Mouse (Mus musculus): ENCODE data around the gene Theg. TPM values are rescaled to one million over a fixed set of nuclear protein-coding genes. Genes with fewer than 3 reads are reported as not detected.

Theg gene
- total RNA-seq, 2 experiments from 2014 or later: 0.55 TPM; not detected in 1

DNA sequence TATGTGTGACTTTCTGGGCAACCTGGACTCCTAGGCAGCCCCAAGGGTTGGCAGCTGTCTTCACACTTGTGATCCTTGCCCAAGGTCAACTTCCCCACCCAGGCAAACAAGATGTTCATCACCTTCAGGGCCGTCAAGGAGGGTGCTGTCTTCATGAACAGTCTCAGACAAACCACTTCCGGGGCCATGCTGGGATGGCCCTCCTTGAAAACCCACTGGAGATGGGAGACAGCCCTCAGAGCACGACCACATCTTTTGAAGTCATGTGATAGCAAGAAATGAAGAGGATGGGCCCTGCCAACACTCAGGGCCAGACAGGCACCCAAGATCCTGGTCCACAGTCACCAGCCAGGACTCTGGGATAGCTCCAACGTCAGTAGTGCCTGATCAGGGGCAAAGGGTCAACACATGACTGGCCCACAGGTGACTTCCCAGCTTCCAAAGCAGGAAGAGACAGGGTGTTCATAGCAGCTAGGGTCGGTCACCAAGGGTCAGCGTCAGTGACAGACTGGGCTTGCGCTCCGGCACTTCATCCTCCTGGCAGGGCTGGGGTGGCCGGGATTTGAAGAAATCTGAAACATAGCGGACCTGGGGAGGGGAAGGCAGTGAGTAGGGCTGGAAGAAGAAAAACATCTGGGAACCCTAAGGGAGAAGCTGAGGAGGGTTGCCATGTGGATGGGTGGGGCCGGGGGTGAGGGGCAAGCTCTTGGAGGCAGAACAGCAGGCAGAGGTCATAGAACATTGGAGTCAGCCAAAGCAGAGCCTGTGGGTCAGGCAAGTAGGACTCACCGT lies 60.3 kb downstream of the Theg start:
- no peak for DNase-seq (ENCODE audit: low spot score in 2 of 2)
- intact Hi-C loops (cut with DNase I): no loop called here

Small RNA genes within 50 kb of the gene (microRNA-seq; reads per million reads assigned to microRNA genes)
- 0.34 to 0.79 reads per million in 2 experiments for gene Mir6909

Other genes with a start within 250 kb of the Theg start
- not detected for gene Vmn2r82, start 230.8 kb downstream of the Theg start, total RNA-seq (2021)
- not detected for gene Vmn2r83, start 118.6 kb downstream of the Theg start, total RNA-seq (2021)
- gene Plpp2, start 53.5 kb downstream of the Theg start, total RNA-seq (2021): 1 to 10 TPM; 2.5 to 3.3 TPM
- 10 to 100 TPM; 41.7 to 51.4 TPM for gene Mier2, start 32.1 kb downstream of the Theg start, total RNA-seq (2021)
- 10 to 100 TPM; 14.2 to 15.1 TPM for gene C2cd4c, start 26.7 kb upstream of the Theg start, total RNA-seq (2021)
- gene Shc2, start 50.6 kb upstream of the Theg start, total RNA-seq (2021): 10 to 100 TPM; 49.8 to 50.3 TPM
- under 1 TPM; 0.46 to 0.63 TPM for gene Odf3l2, start 58.4 kb upstream of the Theg start, total RNA-seq (2021)
- under 1 TPM in 1 of 2 experiments, not detected in 1; 0.23 TPM for gene Madcam1, start 77.2 kb upstream of the Theg start, total RNA-seq (2021)
- gene Tpgs1, start 82.0 kb upstream of the Theg start, total RNA-seq (2021): 10 to 100 TPM; 71.9 to 77.9 TPM
- gene Cdc34, start 94.9 kb upstream of the Theg start, total RNA-seq (2021): 10 to 100 TPM; 64.2 to 70.3 TPM
- gene Gzmm, start 101.7 kb upstream of the Theg start, total RNA-seq (2021): 1 to 10 TPM in 1 of 2 experiments, under 1 TPM in 1; 0.81 to 1.6 TPM
- 100 to 1,000 TPM; 785 to 820 TPM for gene Bsg, start 117.2 kb upstream of the Theg start, total RNA-seq (2021)
- gene Hcn2, start 129.3 kb upstream of the Theg start, total RNA-seq (2021): 10 to 100 TPM; 93.4 to 99.2 TPM
- 10 to 100 TPM; 43.8 to 45.4 TPM for gene Polrmt, start 159.2 kb upstream of the Theg start, total RNA-seq (2021)
- gene Fgf22, start 167.7 kb upstream of the Theg start, total RNA-seq (2021): 1 to 10 TPM; 1.4 to 2.1 TPM
- gene Rnf126, start 179.6 kb upstream of the Theg start, total RNA-seq (2021): 10 to 100 TPM; 95.4 to 97.1 TPM
- gene Fstl3, start 189.9 kb upstream of the Theg start, total RNA-seq (2021): 1 to 10 TPM; 1.7 to 2.2 TPM
- 1 to 10 TPM in 1 of 2 experiments, under 1 TPM in 1; 0.17 to 1.1 TPM for gene Prss57, start 203.6 kb upstream of the Theg start, total RNA-seq (2021)
- 100 to 1,000 TPM; 398 to 410 TPM for gene Palm, start 206.2 kb upstream of the Theg start, total RNA-seq (2021)
- gene Misp, start 233.7 kb upstream of the Theg start, total RNA-seq (2021): under 1 TPM; 0.59 to 0.72 TPM

Measured in left cerebral cortex, postnatal 14 days (tissue).